ENCODE assay signal across 19 mouse cellular contexts in the genomic region with DNA sequence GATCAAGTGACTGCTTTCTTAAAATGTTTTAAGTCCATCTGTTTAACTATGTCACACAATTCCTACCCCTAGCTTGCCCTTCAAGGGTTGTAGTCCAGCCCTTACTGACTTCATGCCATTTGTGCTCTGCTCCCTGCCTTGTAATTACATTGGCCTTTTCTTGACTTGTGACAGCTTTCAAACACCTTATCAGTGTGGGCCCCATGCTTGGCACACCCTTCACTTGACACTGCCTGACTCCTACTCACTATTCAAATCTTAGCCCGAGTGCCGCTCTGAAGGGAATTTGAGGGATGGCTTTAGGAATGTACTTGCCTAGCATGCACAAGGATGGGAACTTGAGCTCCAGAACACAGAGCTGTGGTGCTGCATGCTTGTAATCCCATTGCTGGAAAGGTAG. TPM values are rescaled to one million over a fixed set of nuclear protein-coding genes. Genes with fewer than 3 reads are reported as not detected.
DNase-seq lines count a peak whose midpoint lies in the region; ATAC-seq and TF ChIP-seq lines count a peak whose summit lies in the region.
"Had no signal": no experiment of that assay in that cellular context is flagged by ENCODE, and none has a peak within 500 bp of the region (broad histone marks: within the 10 kb centered on the region; RNA-seq: fewer than 3 reads in every experiment).

No protein-coding gene starts in this region.

- peaks cover 10% of the 10 kb centered on the region for H3K36me3 ChIP-seq in intestine, embryonic 15.5 days
- H3K36me3 ChIP-seq in intestine, postnatal 0 days (ENCODE audit: control insufficient read depth, insufficient read depth): peaks cover 5% of the 10 kb centered on the region; the same call in 1 of the 2 replicates
- H3K36me3 ChIP-seq in erythroblast, embryonic 14.5 days (ENCODE audit: control insufficient read depth): peaks cover 31% of the 10 kb centered on the region
- no peaks in the 10 kb centered on the region for H3K36me3 ChIP-seq in liver, embryonic 14.5 days (replicated peaks; ENCODE audit: control insufficient read depth, insufficient read depth, low read depth)
- peaks cover 4% of the 10 kb centered on the region; the same call in 1 of the 2 replicates for H3K36me3 ChIP-seq in stomach, postnatal 0 days (ENCODE audit: control insufficient read depth, insufficient read depth, low read length)
- H3K36me3 ChIP-seq in kidney, adult 2 months (ENCODE audit: control insufficient read depth, insufficient read depth, low read length): no peaks in the 10 kb centered on the region

- TF ChIP-seq EP300 in liver, embryonic 14.5 days (IDR thresholded peaks at IDR 0.05; ENCODE audit: low read depth): 0 out of 2 replicates have a peak, but pooled peaks have one; percentile 11
- no peak for TF ChIP-seq EP300 in stomach, postnatal 0 days (optimal IDR thresholded peaks at IDR 0.05)

- H3K9me3 ChIP-seq in intestine, embryonic 15.5 days: no peaks in the 10 kb centered on the region
- H3K9me3 ChIP-seq in intestine, postnatal 0 days (ENCODE audit: control insufficient read depth): no peaks in the 10 kb centered on the region
- H3K9me3 ChIP-seq in erythroblast, embryonic 14.5 days (ENCODE audit: control insufficient read depth, low read length): peaks cover 3% of the 10 kb centered on the region; the same call in 1 of the 2 replicates
- no peaks in the 10 kb centered on the region for H3K9me3 ChIP-seq in liver, embryonic 14.5 days (ENCODE audit: control insufficient read depth, low read length)
- H3K9me3 ChIP-seq in stomach, postnatal 0 days (ENCODE audit: control insufficient read depth, low read length): no peaks in the 10 kb centered on the region
- H3K9me3 ChIP-seq: embryonic facial prominence, embryonic 15.5 days; forebrain, embryonic 12.5 days; hindbrain, embryonic 12.5 days had no signal

- no peak overlapping the region for H3K4me2 ChIP-seq in intestine, embryonic 15.5 days (replicated peaks)
- no peak overlapping the region for H3K4me2 ChIP-seq in intestine, postnatal 0 days (replicated peaks; ENCODE audit: low read depth)
- peak overlapping the region; percentile 54 for H3K4me2 ChIP-seq in liver, embryonic 14.5 days (ENCODE audit: low read depth)
- no peak overlapping the region for H3K4me2 ChIP-seq in stomach, postnatal 0 days (replicated peaks; ENCODE audit: low read depth)
- H3K4me2 ChIP-seq: embryonic facial prominence, embryonic 15.5 days; forebrain, embryonic 12.5 days; hindbrain, embryonic 12.5 days had no signal

- DNase-seq in liver, embryonic 14.5 days (ENCODE audit: low read depth in 3 of 3, low spot score in 3 of 3): peak; percentile 43 to 56 (median 45)
- DNase-seq in stomach, postnatal 0 days (ENCODE audit: low spot score): peak; percentile 44
- no peak for DNase-seq in kidney, postnatal 25 days
- no peak for DNase-seq in kidney, adult 2 months
- DNase-seq: cerebellum, postnatal 14 days; embryo, embryonic 11 days; gastrocnemius, postnatal 25 days; layer of hippocampus, postnatal 36 days; right cerebral cortex, postnatal 14 days; spleen, adult 18-20 months; thymus, adult 2 months had no signal

- H3K27ac ChIP-seq in intestine, embryonic 15.5 days: no peak overlapping the region
- H3K27ac ChIP-seq in intestine, postnatal 0 days (ENCODE audit: low read depth, low read length): no peak overlapping the region
- H3K27ac ChIP-seq in liver, embryonic 14.5 days: peak overlapping the region; percentile 6
- H3K27ac ChIP-seq in stomach, postnatal 0 days (replicated peaks): no peak overlapping the region
- H3K27ac ChIP-seq in kidney, adult 2 months (ENCODE audit: insufficient read depth, low read depth, low read length): no peak overlapping the region
- H3K27ac ChIP-seq: embryonic facial prominence, embryonic 15.5 days; forebrain, embryonic 12.5 days; hindbrain, embryonic 12.5 days had no signal

- no peak overlapping the region for H3K4me3 ChIP-seq in intestine, embryonic 15.5 days (replicated peaks)
- H3K4me3 ChIP-seq in intestine, postnatal 0 days (ENCODE audit: low read depth, low read length): no peak overlapping the region
- peak overlapping the region; percentile 46 for H3K4me3 ChIP-seq in erythroblast, embryonic 14.5 days (replicated peaks)
- no peak overlapping the region for H3K4me3 ChIP-seq in liver, embryonic 14.5 days (ENCODE audit: insufficient read depth in 1 of 2, low read depth in 2 of 2, low read length in 2 of 2)
- H3K4me3 ChIP-seq in stomach, postnatal 0 days (ENCODE audit: low read depth, low read length): no peak overlapping the region
- no peak overlapping the region for H3K4me3 ChIP-seq in kidney, adult 2 months (ENCODE audit: insufficient read depth, low read depth, low read length)
- H3K4me3 ChIP-seq: embryonic facial prominence, embryonic 15.5 days; forebrain, embryonic 12.5 days; hindbrain, embryonic 12.5 days had no signal

- TF ChIP-seq POLR2A in kidney, adult 2 months (IDR thresholded peaks at IDR 0.05; ENCODE audit: low read depth, low read length): no peak

- H3K4me1 ChIP-seq in intestine, embryonic 15.5 days (replicated peaks): 0 out of 2 replicates have a peak, but pooled peaks cover 4% of the 10 kb centered on the region
- no peaks in the 10 kb centered on the region for H3K4me1 ChIP-seq in intestine, postnatal 0 days (replicated peaks; ENCODE audit: control insufficient read depth, insufficient read depth, low read length)
- peaks cover 29% of the 10 kb centered on the region for H3K4me1 ChIP-seq in erythroblast, embryonic 14.5 days (ENCODE audit: control insufficient read depth)
- peaks cover 17 to 19% of the 10 kb centered on the region in 2 experiments for H3K4me1 ChIP-seq in liver, embryonic 14.5 days (replicated peaks; ENCODE audit: control insufficient read depth in 2 of 2, insufficient read depth in 2 of 2, low read length in 1 of 2)
- H3K4me1 ChIP-seq in stomach, postnatal 0 days (replicated peaks; ENCODE audit: control insufficient read depth, insufficient read depth): no peaks in the 10 kb centered on the region
- no peaks in the 10 kb centered on the region for H3K4me1 ChIP-seq in kidney, adult 2 months (ENCODE audit: control insufficient read depth, insufficient read depth, low read length)
- H3K4me1 ChIP-seq: embryonic facial prominence, embryonic 15.5 days; forebrain, embryonic 12.5 days; hindbrain, embryonic 12.5 days had no signal

- ATAC-seq in intestine, embryonic 15.5 days: peak; percentile 69
- ATAC-seq in intestine, postnatal 0 days: no peak
- ATAC-seq in liver, embryonic 14.5 days (ENCODE audit: insufficient read depth): peak; percentile 91
- peak; percentile 70 for ATAC-seq in stomach, postnatal 0 days (ENCODE audit: low FRiP score, low TSS enrichment)
- ATAC-seq: midbrain, embryonic 16.5 days had no signal

- no peak for TF ChIP-seq CTCF in intestine, postnatal 0 days (IDR thresholded peaks at IDR 0.05; ENCODE audit: low read depth)
- TF ChIP-seq CTCF in liver, embryonic 14.5 days (IDR thresholded peaks at IDR 0.05; ENCODE audit: low read depth): no peak
- TF ChIP-seq CTCF in stomach, postnatal 0 days (IDR thresholded peaks at IDR 0.05; ENCODE audit: low read depth): no peak
- no peak for TF ChIP-seq CTCF in kidney, adult 2 months (conservative IDR thresholded peaks at IDR 0.05; ENCODE audit: insufficient read depth, insufficient read length, low read depth, low read length)

- no peaks in the 10 kb centered on the region for H3K27me3 ChIP-seq in intestine, embryonic 15.5 days (replicated peaks)
- no peaks in the 10 kb centered on the region for H3K27me3 ChIP-seq in intestine, postnatal 0 days (replicated peaks; ENCODE audit: control insufficient read depth, insufficient read depth, low read length)
- no peaks in the 10 kb centered on the region for H3K27me3 ChIP-seq in erythroblast, embryonic 14.5 days (ENCODE audit: control insufficient read depth)
- no peaks in the 10 kb centered on the region for H3K27me3 ChIP-seq in liver, embryonic 14.5 days (ENCODE audit: control insufficient read depth, insufficient read depth, low read length)
- no peaks in the 10 kb centered on the region for H3K27me3 ChIP-seq in stomach, postnatal 0 days (ENCODE audit: control insufficient read depth, insufficient read depth, low read length)
- H3K27me3 ChIP-seq in kidney, adult 2 months (replicated peaks; ENCODE audit: control insufficient read depth, insufficient read depth, low read length): no peaks in the 10 kb centered on the region
- H3K27me3 ChIP-seq: CH12.LX; embryonic facial prominence, embryonic 15.5 days; forebrain, embryonic 12.5 days; hindbrain, embryonic 12.5 days had no signal

- 57% methylated on average over 2 of the region's 2 CpGs for WGBS in intestine, embryonic 15.5 days
- 31% methylated on average over 2 of the region's 2 CpGs for WGBS in intestine, postnatal 0 days
- WGBS in liver, embryonic 14.5 days (ENCODE audit: insufficient replicate concordance): 11% methylated on average over 2 of the region's 2 CpGs
- WGBS in stomach, postnatal 0 days: 49% methylated on average over 2 of the region's 2 CpGs
- 76% methylated on average over 2 of the region's 2 CpGs for WGBS in kidney, adult 2 months

- no peak overlapping the region for H3K9ac ChIP-seq in intestine, embryonic 15.5 days
- no peak overlapping the region for H3K9ac ChIP-seq in intestine, postnatal 0 days (ENCODE audit: low read depth, low read length)
- H3K9ac ChIP-seq in liver, embryonic 14.5 days (replicated peaks): peak overlapping the region; percentile 13; the same call in 1 of the 2 replicates
- no peak overlapping the region for H3K9ac ChIP-seq in stomach, postnatal 0 days (ENCODE audit: low read length)
- H3K9ac ChIP-seq: embryonic facial prominence, embryonic 15.5 days; forebrain, embryonic 12.5 days; hindbrain, embryonic 12.5 days had no signal

RNA-seq across cellular contexts. Expression of a gene that starts 24.7 kb away (rescaled TPM):
- polyA plus RNA-seq in intestine, embryonic 15.5 days (2015; fragmentation: Nextera tagmentation; extraction: Ambion mirVana): 53.4 and 59.8 TPM in 2 replicates
- polyA plus RNA-seq in intestine, postnatal 0 days (2015; fragmentation: Nextera tagmentation; extraction: Ambion mirVana): 28.7 and 29.3 TPM in 2 replicates
- 2.3 and 3.4 TPM in 2 replicates for polyA plus RNA-seq in erythroblast, embryonic 14.5 days (2012)
- 8.4 and 10.0 TPM in 2 replicates for polyA plus RNA-seq in liver, embryonic 14.5 days (2012; rRNA removed)
- 22.3 and 22.8 TPM in 2 replicates for polyA plus RNA-seq in liver, embryonic 14.5 days (2014; fragmentation: Nextera tagmentation; extraction: Ambion mirVana)
- 44.5 and 47.3 TPM in 2 replicates for polyA plus RNA-seq in stomach, postnatal 0 days (2015; fragmentation: Nextera tagmentation; extraction: Ambion mirVana)
- polyA plus RNA-seq in kidney, adult 2 months (2012; rRNA removed): 8.0 and 8.7 TPM in 2 replicates

RNA-seq across cellular contexts. Expression of a gene that starts 46.8 kb away (rescaled TPM):
- 3.8 and 3.9 TPM in 2 replicates for polyA plus RNA-seq in intestine, embryonic 15.5 days (2015; fragmentation: Nextera tagmentation; extraction: Ambion mirVana)
- 2.4 and 2.9 TPM in 2 replicates for polyA plus RNA-seq in intestine, postnatal 0 days (2015; fragmentation: Nextera tagmentation; extraction: Ambion mirVana)
- polyA plus RNA-seq in erythroblast, embryonic 14.5 days (2012): 1.4 and 2.1 TPM in 2 replicates
- 3.2 and 3.6 TPM in 2 replicates for polyA plus RNA-seq in liver, embryonic 14.5 days (2012; rRNA removed)
- polyA plus RNA-seq in liver, embryonic 14.5 days (2014; fragmentation: Nextera tagmentation; extraction: Ambion mirVana): 3.8 and 6.6 TPM in 2 replicates
- polyA plus RNA-seq in stomach, postnatal 0 days (2015; fragmentation: Nextera tagmentation; extraction: Ambion mirVana): 2.3 and 2.4 TPM in 2 replicates
- polyA plus RNA-seq in kidney, adult 2 months (2012; rRNA removed): 2.4 and 4.3 TPM in 2 replicates

Comparison
In these comparisons a context has a peak if more than half of its experiments do, and no peak if none do; other contexts are left out.
1. DNase-seq: peak in liver, embryonic 14.5 days (3 of 3) and stomach, postnatal 0 days (single experiment); none in kidney, postnatal 25 days (0 of 2) and kidney, adult 2 months (single experiment).